Mouse (Mus musculus) layer of hippocampus, postnatal 25 days (tissue): ENCODE measurements around the gene Zc3h12b. TPM values are rescaled to one million over a fixed set of nuclear protein-coding genes. Genes with fewer than 3 reads are reported as not detected.
A peak's percentile ranks its signal among the peaks of the same experiment; 100 is the strongest.
"Not testable (repeated sequence)": the region's sequence is repeated elsewhere in the genome, so short reads cannot be mapped to it uniquely, and the experiment has no call there.

Experiments used
- DNase-seq, 2 experiments: peaks; one replicate each; pipeline ENCODE4 v3.0.0; 2022; ENCODE audit warnings: mixed read lengths in 2 of 2, low spot score in 1 of 2; ENCODE audit errors: extremely low spot score in 1 of 2
- total RNA-seq, 2 experiments: library from RNA; stranded (reverse); gene quantifications; 2 replicates each; pipeline ENCODE4 v1.2.3; 2021

Zc3h12b gene
- total RNA-seq: 10 to 100 TPM; 37.2 to 41.6 TPM

DNA sequence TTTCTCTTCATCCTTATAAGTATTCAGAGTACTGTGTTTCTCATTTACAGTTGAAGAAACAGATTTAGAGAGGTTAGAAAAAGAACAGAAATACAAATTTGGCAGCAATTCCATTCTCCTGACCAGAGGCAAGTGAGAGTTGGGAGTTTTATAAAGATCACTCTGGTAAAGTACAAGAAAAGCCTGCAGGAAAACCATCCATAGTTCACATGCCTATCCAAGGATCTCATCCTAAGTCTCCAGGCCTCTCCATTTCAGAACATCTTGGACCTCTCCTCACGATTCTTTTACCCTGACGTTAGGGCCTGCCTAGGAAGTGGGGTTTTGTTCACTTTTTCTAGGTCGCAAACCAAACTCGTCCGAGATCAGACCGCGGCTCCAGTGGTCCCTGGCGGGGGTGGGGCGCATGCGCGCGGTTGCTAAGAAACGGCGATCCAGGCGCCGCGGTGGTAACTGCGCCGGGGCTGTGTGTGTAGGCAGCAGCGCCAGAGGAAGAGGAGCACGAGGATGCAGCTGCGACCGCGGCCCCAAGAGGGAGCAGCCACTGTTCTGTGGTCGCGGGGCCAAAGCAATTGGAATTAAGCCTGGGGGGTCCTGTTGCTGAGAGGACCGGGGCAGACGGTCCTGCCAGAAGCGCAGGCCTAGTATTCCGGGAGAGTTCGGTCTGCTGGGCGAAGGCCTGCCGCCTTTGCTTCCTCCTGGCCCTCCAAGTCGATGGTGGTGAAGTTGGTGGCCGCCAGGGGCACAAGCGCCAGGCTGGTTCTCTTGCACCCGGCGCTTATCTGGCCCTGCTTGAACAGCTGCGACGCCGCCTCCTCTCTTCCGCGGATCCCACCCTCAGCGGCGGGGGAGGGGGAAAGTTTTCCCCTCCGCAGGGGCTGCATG, at the start of gene Zc3h12b:
Gene Zc3h12b (plus strand): TSS at position 452 of the 885 bp plus-strand sequence.
- DNase-seq: peak; percentile 45 to 59

DNA sequence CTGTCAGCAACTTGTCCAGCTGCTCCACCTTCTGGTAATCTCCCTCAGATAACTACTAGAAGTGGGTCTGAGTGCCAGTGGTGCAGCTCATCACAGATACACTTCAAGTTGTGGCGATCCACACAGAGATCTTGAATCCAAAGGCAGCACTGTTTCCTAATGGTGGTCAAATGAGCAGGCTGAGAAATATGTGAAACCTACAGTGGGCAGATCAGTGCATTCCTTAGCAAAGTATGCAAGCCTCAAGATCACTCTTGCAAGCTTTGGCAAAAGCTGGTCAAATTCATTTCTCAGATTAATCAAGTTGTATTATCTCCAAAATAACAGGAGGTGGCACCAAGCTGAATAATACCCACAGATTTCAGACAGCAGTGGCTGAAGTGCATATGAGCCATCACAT, 29.3 kb upstream of the Zc3h12b start:
- no peak for DNase-seq

DNA sequence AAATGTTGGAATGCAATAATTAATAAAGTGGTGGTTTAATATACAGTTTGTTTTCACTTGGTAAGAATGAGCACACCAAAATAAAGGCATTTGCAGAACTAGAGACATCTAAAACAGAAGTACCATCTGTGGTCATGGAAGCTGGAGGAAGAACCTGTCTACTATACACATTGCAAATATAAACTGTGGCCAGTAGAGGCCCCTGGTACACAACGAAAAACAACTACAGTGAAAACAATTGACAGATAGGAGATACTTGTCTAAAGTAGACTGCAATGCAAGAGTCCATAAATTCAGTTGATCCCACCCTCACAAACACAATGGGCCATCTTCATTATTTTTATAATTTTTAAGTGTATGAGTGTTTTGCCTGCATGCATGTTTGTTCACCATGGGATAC, 24.4 kb upstream of the Zc3h12b start:
- no peak for DNase-seq

DNA sequence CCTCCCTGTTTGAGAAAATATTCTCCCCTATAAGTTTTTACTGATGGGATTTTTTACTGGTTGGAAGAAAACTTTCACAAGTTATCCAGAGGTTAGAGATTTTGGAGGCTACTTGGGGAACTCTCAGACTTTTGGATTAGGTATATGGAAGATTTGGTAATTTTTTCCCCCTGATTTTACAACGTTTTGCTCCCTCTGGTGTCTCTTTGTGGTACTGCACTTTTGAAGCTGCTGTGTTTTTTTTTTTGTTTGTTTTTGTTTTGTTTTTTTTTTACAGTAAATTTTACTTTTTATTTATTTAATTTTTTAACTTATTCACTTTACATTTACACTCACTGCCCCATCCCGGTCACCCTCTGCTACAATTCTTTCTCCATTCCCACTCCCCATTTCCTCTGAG, 26.8 kb downstream of the Zc3h12b start:
- DNase-seq: peak in 1 of 2 experiments; percentile 15

DNA sequence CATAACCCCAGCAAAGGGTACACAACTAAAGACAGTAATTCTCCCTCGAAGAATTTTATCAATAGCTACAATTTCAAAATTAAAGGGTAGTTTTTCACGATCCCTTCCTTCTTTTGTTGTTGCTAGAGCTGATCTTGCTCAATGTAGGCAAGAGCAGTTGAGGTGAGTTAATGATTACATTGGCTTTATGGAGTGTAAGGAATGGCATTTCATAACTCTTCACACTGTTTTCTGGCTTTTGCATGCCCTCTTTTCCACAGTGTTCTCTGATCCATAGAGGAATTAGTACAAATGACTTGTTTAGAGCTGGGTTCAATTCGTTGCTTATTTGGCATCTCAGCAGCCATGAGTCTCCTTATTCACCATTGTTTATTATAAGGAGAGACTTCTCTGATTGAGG, 84.4 kb downstream of the Zc3h12b start:
- DNase-seq: no peak

DNA sequence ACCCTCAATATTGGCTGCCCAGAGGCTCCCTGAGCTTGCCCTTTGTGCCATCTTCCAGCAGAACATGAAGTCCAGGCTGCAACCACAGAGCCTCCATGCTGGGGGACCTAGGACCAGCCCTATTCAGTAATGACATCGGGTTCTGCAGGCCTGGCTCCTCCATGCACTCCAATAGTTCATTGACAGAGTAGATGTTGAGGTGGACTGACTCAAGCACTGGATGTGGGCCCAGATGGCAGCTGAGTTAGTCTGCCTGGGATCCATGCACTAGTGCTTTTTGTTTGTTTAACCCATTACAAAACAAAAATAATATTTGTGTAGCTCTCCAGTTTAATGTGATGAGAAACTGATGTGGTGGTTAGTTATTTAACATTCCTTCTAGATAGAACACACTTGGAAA, 90.3 kb downstream of the Zc3h12b start:
- DNase-seq: no peak

DNA sequence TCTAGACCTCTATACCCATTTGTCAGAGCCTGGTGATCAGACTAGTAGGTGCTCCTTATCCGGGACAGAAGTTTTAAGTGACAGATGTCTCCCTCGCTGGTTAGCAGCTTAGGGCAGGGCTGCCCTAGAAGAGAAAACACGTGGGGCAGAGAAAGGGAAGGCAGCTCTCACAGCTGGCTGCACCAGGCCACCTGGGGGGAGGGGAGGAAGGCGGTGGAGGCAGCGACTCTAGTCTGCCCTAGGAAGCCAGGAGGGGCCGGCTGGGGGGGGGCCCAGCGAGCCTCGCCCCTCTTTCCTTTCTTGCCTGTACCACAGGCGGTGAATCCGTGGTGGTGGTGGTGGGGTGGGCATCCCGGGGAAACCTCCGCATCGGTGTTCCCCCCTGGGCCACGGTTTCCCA, 141.3 kb downstream of the Zc3h12b start:
- no peak for DNase-seq

DNA sequence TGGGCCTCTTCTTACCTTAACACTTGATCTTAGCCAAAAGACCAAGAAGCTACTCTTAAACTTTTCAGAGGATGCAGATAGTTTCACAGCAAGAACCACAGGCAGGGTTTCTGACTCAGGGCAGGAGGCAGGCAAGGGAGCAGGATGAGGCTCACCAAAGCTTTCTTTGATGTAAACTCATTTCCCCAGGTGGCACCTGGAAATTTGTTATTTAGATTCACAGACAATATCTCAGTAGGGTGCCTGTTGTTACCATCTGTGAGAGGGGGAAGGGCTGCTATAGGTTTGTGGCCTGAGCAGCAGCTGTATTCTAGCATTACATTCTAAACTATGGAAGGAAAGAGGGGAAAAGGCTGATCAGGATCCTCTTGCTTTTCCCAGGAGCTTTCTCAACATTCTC, 169.6 kb downstream of the Zc3h12b start:
- no peak for DNase-seq

DNA sequence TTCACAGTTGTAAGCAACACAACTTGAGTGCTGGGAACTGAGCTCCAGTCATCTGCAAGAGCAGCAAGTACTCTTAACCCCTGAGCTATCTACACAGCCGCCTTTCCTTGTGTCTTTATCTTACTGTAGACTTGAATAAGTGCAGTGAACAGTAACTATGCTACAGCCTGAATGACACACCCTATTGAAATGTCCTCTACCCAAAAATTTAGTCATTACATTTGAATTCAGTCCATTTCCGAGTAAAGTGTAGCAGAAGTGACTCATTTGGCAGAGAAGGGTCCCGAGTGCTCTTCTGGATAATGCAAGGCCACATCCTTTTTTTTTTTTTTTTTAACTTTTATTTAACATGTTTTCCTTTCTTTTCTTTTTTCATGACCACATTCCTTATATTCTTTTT, 191.2 kb downstream of the Zc3h12b start:
- DNase-seq: no peak

DNA sequence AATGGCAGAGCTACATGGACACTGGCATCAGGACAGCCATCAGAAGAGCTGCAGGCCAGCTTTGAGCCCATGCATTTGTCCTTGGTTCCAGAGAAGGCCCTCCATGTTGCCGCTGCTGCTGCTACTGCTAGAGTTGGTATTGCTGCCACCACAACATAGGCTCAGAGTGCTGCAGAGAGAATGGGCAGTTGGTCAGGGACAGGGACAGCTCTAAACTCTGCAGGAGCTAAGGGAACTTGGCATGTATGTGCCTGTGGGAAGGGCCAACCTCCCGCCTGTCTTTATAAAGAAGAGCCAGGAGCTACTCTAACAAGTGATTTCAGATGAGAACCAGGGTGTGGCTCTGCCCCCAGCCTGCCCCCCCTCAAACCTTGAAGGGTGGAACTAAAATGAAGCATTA, 224.0 kb downstream of the Zc3h12b start:
- no peak for DNase-seq

DNA sequence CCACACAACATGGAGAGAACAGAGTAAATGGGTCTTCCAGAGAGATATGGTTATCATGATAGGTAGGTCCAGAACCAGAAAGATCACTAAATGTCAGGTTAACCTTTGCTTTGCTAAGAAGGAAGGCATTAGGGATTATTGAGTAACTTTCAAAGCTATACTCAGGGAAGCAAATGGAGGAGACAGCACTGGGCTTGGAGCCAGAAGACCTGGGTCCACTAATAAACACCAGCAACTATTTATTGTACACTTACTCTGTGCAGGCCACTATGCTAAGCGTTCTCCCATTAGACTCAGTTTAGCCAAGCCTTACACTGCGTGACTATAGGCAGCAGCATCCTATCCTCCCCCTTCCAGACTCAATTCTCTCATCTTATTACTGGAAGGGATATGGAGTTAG, 234.0 kb downstream of the Zc3h12b start:
- no peak for DNase-seq

DNA sequence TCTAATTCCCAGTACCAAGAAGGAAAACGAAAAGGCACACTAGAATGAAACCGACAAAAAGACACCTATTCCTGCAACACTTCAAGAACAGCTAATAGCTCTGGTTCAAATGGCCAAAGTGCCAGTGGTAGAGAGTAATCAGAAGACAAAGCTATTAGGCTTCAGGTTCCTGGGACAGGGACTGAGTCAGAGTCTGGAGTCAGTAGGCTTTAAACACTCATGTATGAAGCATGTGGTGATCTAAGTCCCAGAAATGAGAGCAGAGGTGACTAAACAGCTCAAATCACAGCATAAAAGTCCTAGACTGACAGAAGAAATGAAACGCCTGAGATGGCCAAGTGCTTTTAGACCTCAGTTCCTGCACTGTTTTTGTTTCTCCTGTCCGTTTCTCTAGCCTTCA, 236.7 kb downstream of the Zc3h12b start:
- no peak for DNase-seq

DNA sequence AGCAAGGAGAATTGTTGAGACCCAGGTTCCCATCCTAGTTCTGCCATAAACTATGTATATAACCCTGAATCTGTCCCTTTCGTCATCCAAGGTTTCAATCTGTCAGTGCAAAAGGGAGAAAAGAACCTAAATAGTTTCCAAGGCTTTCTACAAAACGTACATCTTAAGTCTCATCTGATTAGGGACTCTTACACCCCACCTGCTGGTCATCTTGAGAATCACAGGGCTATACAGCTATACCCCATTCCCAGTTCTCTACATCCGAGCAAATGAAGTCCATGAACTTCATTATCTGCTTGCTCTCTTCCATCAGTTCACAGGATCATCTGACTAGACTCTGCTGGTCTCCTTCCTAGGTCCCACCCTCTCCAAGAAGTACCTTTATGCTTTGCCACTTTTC, 239.3 kb downstream of the Zc3h12b start:
- peak in 1 of 2 experiments; percentile 46 for DNase-seq

DNA sequence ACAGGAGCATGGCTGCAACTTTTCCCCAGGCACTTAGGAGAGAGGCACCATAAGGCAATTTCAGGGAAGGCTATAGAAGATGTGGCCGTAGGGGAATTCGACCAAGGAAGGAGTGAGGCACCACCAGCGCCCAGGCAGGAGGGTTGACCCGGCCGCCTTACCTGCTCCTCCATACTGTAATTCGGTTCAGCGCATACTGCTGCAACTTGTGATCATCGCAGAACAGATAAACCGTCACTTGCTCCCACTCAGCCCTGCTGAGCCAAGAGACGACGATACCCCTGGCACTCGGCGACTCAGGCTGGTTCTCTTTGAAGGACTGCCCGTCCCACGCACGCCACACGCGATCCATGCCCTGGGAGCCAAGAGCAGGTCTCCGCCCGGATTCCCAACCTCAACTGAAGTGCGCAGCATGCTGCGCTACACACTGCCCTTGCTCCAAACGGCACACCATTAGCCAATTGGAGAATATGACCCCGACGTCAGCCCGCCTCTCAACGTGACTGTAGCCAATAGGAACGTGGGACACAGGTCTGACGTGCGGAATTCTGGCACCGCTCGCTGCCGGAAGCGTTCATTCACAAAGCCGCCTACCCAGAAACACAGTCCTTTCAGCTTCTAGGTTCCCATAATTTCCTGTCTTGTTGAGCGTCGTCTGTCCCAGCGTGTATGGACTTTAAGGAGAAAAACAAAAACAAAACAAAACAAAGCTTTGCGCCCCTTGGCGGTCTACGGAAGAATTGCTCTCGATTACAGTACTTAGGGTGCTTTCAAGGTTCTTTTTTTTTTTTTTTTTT, 245.2 kb downstream of the Zc3h12b start, which contains the start of gene Las1l:
Gene Las1l (minus strand): TSS at position 466 of the 797 bp plus-strand sequence.
- peak; percentile 61 to 71 for DNase-seq

DNA sequence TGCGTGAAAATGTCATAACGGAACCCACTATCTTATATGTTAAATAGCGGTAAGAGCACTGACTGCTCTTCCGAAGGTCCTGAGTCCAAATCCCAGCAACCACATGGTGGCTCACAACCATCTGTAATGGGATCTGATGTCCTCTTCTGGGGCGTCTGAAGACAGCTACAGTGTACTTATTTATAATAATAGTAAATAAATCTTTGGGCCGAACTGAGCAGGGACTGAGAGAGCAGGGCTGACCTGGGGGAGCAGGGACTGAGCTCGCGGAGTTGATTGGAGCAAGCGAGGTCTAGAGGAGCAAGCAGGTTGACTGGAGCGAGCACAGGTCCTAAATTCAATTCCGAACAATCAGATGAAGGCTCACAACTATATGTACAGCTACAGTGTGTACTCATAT, 246.0 kb downstream of the Zc3h12b start:
- not testable (repeated sequence) for DNase-seq

DNA sequence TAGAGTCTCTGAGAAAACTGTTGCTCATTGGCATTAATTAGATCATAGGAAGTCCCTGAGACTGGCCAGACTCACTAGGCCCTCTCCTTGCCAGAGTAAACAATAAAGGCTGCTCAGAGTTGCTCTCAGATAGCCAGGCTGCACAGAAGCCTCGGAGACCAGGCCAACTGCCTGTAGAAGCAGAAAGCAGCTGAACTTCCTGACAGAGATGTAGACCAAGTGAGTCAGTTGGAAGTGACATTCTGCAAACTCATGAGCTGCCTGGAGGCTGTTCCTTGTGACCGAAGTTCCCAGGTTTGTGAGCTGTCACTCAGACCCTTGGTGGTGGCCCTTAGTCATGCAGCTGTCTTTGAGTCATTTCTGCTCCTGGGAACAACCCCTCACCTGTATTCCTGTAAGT, 251.9 kb downstream of the Zc3h12b start:
- DNase-seq: no peak

DNA sequence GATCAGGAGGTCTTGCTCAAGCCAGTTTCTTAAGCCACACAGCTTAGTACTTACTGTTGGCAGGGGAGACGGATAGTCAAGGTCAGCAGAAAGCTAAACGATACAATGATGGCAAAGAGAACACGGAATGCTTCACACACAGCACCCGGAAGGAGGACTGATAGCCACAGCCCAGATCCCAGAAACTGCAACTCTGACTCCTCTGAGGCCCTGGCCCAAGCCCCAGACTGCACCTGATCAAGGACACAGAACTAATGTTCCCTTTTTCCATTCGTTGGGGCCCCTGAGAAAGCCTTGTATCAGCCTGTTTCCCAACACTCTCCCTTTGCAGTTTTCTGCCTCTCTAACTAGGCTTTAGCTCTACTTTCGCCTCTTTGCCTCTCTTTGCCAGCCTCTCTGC, 253.6 kb downstream of the Zc3h12b start:
- no peak for DNase-seq

DNA sequence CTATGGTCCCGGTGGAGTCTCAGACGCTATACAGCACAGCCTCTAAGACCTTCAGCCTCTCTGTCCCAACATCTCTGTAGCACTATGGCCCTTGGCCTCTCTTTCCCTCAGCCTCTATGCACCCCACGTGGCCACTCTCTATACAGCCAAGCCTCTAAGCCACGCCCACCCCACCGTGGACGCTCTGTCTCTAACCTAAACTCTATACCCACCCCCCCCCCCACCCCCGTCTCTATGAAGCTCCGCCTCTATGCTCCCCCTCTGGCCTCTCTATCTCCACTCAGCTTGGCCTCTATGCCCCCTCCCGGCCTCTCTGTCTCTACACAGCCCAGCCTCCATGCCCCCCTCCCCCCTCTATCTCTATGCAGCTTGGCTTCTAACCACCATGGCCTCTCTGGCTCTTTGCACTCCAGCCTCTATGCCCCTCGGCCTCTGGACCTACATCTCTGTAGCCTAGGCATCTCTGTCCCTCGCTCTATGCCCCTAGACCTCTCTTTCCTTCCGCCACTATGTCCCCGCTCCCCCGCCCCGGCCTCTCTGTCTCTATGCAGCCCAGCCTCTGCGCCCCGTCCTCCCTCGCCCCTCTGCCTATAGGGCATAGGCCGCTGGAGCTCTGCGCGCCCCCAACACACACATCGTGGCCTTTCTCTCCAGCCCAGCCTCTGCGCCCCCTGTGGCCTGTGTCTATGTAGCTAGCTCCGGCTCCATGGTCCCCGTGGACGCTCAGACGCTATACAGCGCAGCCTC, 256.5 kb downstream of the Zc3h12b start:
- no peak for DNase-seq

DNA sequence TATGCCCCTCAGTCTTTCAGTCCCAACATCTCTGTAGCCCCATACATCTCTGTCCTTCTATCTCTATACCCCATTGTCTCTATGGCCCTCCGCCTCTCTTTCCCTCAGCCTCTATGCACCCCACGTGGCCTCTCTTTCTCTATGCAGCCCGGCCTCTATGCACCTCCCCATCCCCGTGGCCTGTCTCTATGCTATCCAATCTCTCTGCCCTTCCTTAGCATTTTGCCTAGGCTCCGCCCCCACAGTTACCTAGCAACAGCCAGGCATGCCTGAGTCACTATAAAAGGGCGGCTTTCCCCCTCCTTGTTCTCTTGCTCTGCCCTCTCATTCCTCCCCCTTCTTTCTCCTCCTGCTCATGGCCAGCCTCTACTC, 257.1 kb downstream of the Zc3h12b start:
- peak; percentile 32 to 42 for DNase-seq

DNA sequence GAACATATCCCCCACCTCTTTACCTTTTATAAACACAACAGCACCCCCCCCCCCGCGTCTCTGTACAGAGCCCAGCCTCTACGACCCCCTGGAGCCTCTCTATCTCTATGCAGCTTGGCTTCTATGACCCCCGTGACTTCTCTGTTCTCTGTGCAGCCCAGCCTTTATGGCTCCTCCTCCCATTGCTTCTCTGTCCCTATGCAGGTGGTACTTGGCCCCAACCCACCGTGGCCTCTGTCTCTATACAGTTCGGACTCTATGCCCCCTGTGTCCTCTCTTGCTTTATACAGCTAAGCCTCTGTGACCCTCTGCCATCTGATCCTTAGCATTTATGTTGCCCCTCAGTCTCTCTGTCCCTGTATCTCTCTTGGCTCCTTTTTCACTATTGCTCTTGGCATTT, 257.6 kb downstream of the Zc3h12b start:
- no peak for DNase-seq

DNA sequence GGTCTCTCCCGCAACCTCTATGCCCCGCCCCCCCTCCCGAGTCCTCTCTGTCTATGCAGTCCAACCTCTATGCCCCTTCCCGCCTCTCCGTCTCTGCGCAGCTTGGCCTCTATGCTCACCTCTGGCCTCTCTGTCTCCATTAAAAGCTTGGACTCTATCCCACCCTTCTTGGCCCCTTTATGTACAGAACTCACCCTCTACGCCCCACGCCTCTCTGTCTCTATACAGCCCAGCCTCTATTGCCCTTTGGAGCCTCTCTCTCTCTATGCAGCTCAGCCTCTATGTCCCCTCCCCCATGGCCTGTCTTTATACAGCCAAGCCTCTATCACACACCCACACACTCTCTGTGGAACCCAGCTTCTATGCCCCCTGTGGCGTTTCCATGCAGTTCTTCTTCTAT, 258.5 kb downstream of the Zc3h12b start:
- no peak for DNase-seq
